Mouse (Mus musculus): ENCODE data around the gene Tmem40.

DNA sequence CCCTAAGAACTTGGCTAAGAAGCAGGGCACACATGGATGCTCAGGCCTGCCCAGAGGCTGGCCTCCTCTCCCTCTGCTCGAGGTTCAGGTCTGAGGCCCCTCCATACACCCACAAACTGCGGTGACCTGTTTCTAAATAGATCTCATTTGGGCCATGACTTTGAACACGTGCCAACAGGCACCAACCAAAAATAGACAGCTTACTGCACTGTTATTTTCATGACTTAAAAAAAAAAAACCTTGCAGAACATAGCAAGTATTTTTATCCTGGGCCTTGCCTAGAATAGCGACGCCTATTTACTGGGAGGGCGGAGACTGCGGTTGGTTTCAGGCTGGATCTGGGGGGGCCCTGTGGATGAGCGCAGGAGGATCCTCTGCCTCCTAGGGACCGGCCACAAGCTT lies 67.8 kb downstream of the Tmem40 start:
- TF ChIP-seq POLR2A (IDR thresholded peaks at IDR 0.05; ENCODE audit: control insufficient read depth in 1 of 2, insufficient read depth in 1 of 2, low read depth in 1 of 2, low read length in 2 of 2, poor library complexity in 1 of 2) (no peak), CTCF (IDR thresholded peaks at IDR 0.05 in 2 of 3, conservative IDR thresholded peaks at IDR 0.05 in 1 of 3; ENCODE audit: control insufficient read depth in 1 of 3, insufficient read depth in 1 of 3, low read depth in 2 of 3, low read length in 3 of 3, poor library complexity in 1 of 3, severe bottlenecking in 1 of 3) (no peak), ZKSCAN1 (IDR thresholded peaks at IDR 0.05; ENCODE audit: low read depth, low read length) (no peak), TBP (IDR thresholded peaks at IDR 0.05; ENCODE audit: low read depth, low read length) (no peak), TAL1 (IDR thresholded peaks at IDR 0.05; ENCODE audit: low read length) (no peak), EP300 (IDR thresholded peaks at IDR 0.05; ENCODE audit: low read depth in 1 of 2, low read length in 2 of 2) (no peak), CHD2 (IDR thresholded peaks at IDR 0.05; ENCODE audit: low read length) (no peak), USF1 (IDR thresholded peaks at IDR 0.05; ENCODE audit: low read depth, low read length) (no peak), UBTF (IDR thresholded peaks at IDR 0.05; ENCODE audit: borderline replicate concordance, insufficient read depth, low read depth, low read length) (no peak), MAX (IDR thresholded peaks at IDR 0.05; ENCODE audit: low read length) (no peak)
